Mouse (Mus musculus): ENCODE measurements around the gene Ptpro. TPM values are rescaled to one million over a fixed set of nuclear protein-coding genes. Genes with fewer than 3 reads are reported as not detected.

Gene Ptpro
- total RNA-seq, 2 experiments from 2014 or later = 28.1 to 32.6 TPM

- no peak for DNase-seq (ENCODE audit: low spot score in 2 of 2)
These were observed 40.3 kb downstream of the Ptpro start for GRCm38 (mm10) chr6:137292421-137292820.

- DNase-seq (ENCODE audit: low spot score in 2 of 2) = no peak
These were observed 43.1 kb downstream of the Ptpro start for GRCm38 (mm10) chr6:137294973-137295820.

GRCm38 (mm10) chr6:137302561-137302960 is 50.4 kb downstream of the Ptpro start:
- DNase-seq (ENCODE audit: low spot score in 2 of 2) = no peak

- DNase-seq (ENCODE audit: low spot score in 2 of 2) = no peak
These were observed 51.7 kb downstream of the Ptpro start for GRCm38 (mm10) chr6:137303824-137304223.

GRCm38 (mm10) chr6:137315265-137315664 is 63.1 kb downstream of the Ptpro start:
- DNase-seq (ENCODE audit: low spot score in 2 of 2) = no peak

GRCm38 (mm10) chr6:137316358-137316757 is 64.2 kb downstream of the Ptpro start:
- no peak for DNase-seq (ENCODE audit: low spot score in 2 of 2)

- DNase-seq (ENCODE audit: low spot score in 2 of 2) = no peak
These were observed 65.4 kb downstream of the Ptpro start for GRCm38 (mm10) chr6:137317509-137317908.

- no peak for DNase-seq (ENCODE audit: low spot score in 2 of 2)
These were observed 66.2 kb downstream of the Ptpro start for GRCm38 (mm10) chr6:137318242-137318861.

- no peak for DNase-seq (ENCODE audit: low spot score in 2 of 2)
These were observed 67.5 kb downstream of the Ptpro start for GRCm38 (mm10) chr6:137319658-137320057.

- no peak for DNase-seq (ENCODE audit: low spot score in 2 of 2)
These were observed 75.6 kb downstream of the Ptpro start for GRCm38 (mm10) chr6:137327718-137328117.

- no peak for DNase-seq (ENCODE audit: low spot score in 2 of 2)
These were observed 76.1 kb downstream of the Ptpro start for GRCm38 (mm10) chr6:137328228-137328627.

- no peak for DNase-seq (ENCODE audit: low spot score in 2 of 2)
These were observed 78.7 kb downstream of the Ptpro start for GRCm38 (mm10) chr6:137330782-137331181.

- DNase-seq (ENCODE audit: low spot score in 2 of 2) = no peak
These were observed 79.7 kb downstream of the Ptpro start for GRCm38 (mm10) chr6:137331826-137332225.

GRCm38 (mm10) chr6:137339071-137339470 is 87.0 kb downstream of the Ptpro start:
- DNase-seq (ENCODE audit: low spot score in 2 of 2) = no peak

GRCm38 (mm10) chr6:137343688-137344441 is 91.7 kb downstream of the Ptpro start:
- no peak for DNase-seq (ENCODE audit: low spot score in 2 of 2)

GRCm38 (mm10) chr6:137360166-137360565 is 108.0 kb downstream of the Ptpro start:
- DNase-seq (ENCODE audit: low spot score in 2 of 2) = no peak

- DNase-seq (ENCODE audit: low spot score in 2 of 2) = peak; percentile 17 to 25
These were observed 110.1 kb downstream of the Ptpro start for GRCm38 (mm10) chr6:137362216-137362615.

- peak; percentile 60 to 80 for DNase-seq (ENCODE audit: low spot score in 2 of 2)
These were observed 112.6 kb downstream of the Ptpro start for GRCm38 (mm10) chr6:137364681-137365080.

GRCm38 (mm10) chr6:137365637-137366036 is 113.5 kb downstream of the Ptpro start:
- no peak for DNase-seq (ENCODE audit: low spot score in 2 of 2)

GRCm38 (mm10) chr6:137370745-137371144 is 118.6 kb downstream of the Ptpro start:
- no peak for DNase-seq (ENCODE audit: low spot score in 2 of 2)

GRCm38 (mm10) chr6:137371455-137371854 is 119.3 kb downstream of the Ptpro start:
- DNase-seq (ENCODE audit: low spot score in 2 of 2) = no peak

- DNase-seq (ENCODE audit: low spot score in 2 of 2) = no peak
These were observed 121.8 kb downstream of the Ptpro start for GRCm38 (mm10) chr6:137373920-137374319.

Data from layer of hippocampus, adult 18-20 months (tissue).